Mouse (Mus musculus): Measurements from ENCODE around the gene Zmym2. TPM values are rescaled to one million over a fixed set of nuclear protein-coding genes. Genes with fewer than 3 reads are reported as not detected.

Gene Zmym2
- 20.5 and 21.0 TPM in 2 replicates for polyA plus RNA-seq (2015; fragmentation: Nextera tagmentation; extraction: Ambion mirVana)

DNA sequence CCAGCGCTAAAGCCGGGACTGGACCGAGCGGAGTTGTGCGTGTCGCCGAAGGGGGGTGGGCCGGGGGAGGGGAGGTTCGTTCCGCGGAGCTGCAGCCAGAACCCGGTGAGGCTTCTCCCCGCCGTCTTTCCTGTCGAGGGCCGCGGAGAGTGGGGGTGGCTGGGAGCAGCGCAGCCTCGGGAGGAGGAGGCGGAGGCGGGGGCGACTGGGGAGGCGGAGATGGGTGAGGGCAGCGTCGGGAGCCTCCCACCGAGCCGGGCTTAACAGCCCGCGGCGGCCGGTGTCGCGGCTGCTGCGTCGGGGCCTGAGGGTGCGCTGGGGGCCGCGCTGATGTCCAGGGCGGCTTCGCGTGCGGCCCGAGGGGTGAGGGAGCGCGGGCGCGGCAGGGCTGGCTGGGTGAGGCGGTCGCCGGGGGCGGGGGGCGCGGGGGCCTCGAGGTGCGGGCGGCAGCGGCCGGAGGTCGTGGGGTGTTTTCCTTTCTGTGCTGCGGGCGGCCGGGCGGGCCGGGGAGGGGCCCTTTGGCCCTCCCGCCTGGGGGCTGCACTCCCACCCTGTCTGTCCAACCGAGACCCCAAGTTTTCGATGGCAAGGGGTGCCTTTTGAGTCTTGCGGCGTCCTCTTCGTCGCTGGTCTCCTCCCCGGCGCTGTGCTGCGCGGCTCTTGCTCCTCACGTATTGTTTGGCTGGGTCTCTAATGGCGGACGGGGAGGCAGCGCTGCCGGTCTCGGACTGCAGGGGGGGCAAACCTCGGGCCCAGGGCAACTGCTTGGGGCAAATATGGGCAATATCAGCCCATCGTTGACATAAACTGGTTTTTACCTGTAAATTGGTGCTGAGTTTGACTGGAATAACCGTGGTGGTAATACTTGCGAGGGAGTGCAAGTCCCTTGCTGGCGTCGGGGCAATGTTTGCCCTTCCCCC lies at the start of gene Zmym2:
Zmym2 (plus strand) TSS at position 60 of the 920 bp plus-strand sequence.

Other genes starting within 250 kb of the Zmym2 start
- 38.8 and 40.8 TPM in 2 replicates for gene Mphosph8, start 218.4 kb upstream of the Zmym2 start, polyA plus RNA-seq (2015; fragmentation: Nextera tagmentation; extraction: Ambion mirVana)
- gene Pspc1, start 108.3 kb upstream of the Zmym2 start, polyA plus RNA-seq (2015; fragmentation: Nextera tagmentation; extraction: Ambion mirVana), result 32.2 and 34.4 TPM in 2 replicates
- 24.8 TPM in 2 replicates for gene Zmym5, start 74.9 kb upstream of the Zmym2 start, polyA plus RNA-seq (2015; fragmentation: Nextera tagmentation; extraction: Ambion mirVana)
- gene Gja3, start 171.4 kb downstream of the Zmym2 start, polyA plus RNA-seq (2015; fragmentation: Nextera tagmentation; extraction: Ambion mirVana), result 0.42 and 1.0 TPM in 2 replicates
- gene Gjb2, start 218.0 kb downstream of the Zmym2 start, polyA plus RNA-seq (2015; fragmentation: Nextera tagmentation; extraction: Ambion mirVana), result 13.9 and 19.7 TPM in 2 replicates
- 0.15 and 0.17 TPM in 2 replicates for gene Gm4491, start 229.2 kb downstream of the Zmym2 start, polyA plus RNA-seq (2015; fragmentation: Nextera tagmentation; extraction: Ambion mirVana)
- 23.6 and 38.6 TPM in 2 replicates for gene Gjb6, start 247.0 kb downstream of the Zmym2 start, polyA plus RNA-seq (2015; fragmentation: Nextera tagmentation; extraction: Ambion mirVana)

Data from neural tube, postnatal 0 days (tissue).